In genomic region chr3:107833872-107834341, GRCm38 (mm10) we compare ENCODE assay signal across 12 mouse cellular contexts. TPM values are rescaled to one million over a fixed set of nuclear protein-coding genes. Genes with fewer than 3 reads are reported as not detected.
DNase-seq lines count a peak whose midpoint lies in the region; ATAC-seq and TF ChIP-seq lines count a peak whose summit lies in the region.
"Had no signal": no experiment of that assay in that cellular context is flagged by ENCODE, and none has a peak within 500 bp of the region (broad histone marks: within the 10 kb centered on the region; RNA-seq: fewer than 3 reads in every experiment).

No protein-coding gene starts in this region.

- no peak for TF ChIP-seq CTCF in gastrocnemius, adult 2 months (IDR thresholded peaks at IDR 0.05)
- TF ChIP-seq CTCF in midbrain, postnatal 0 days (IDR thresholded peaks at IDR 0.05): no peak

- ATAC-seq in embryonic facial prominence, embryonic 12.5 days (ENCODE audit: insufficient number of reproducible peaks, insufficient read depth, low FRiP score, low TSS enrichment): 0 out of 2 replicates have a peak, but pooled peaks have one; percentile 37
- peak; percentile 67; the same call in 1 of the 2 replicates for ATAC-seq in hindbrain, embryonic 15.5 days (ENCODE audit: low FRiP score, low read depth)
- ATAC-seq in midbrain, postnatal 0 days (ENCODE audit: low FRiP score): no peak
- no peak for ATAC-seq in monocyte, adult 5-6 weeks (replicated peaks; ENCODE audit: insufficient number of reproducible peaks, low FRiP score, low TSS enrichment, poor library complexity, severe bottlenecking)

- no peaks in the 10 kb centered on the region for H3K4me1 ChIP-seq in embryonic facial prominence, embryonic 12.5 days
- peaks cover 22% of the 10 kb centered on the region for H3K4me1 ChIP-seq in hindbrain, embryonic 15.5 days (replicated peaks)
- no peaks in the 10 kb centered on the region for H3K4me1 ChIP-seq in midbrain, postnatal 0 days (ENCODE audit: insufficient read depth, low read length)

- intact Hi-C loops in gastrocnemius, adult 2 months (cut with DNase I): no loop called here

- no peak overlapping the region for H3K9ac ChIP-seq in embryonic facial prominence, embryonic 12.5 days
- no peak overlapping the region for H3K9ac ChIP-seq in hindbrain, embryonic 15.5 days
- H3K9ac ChIP-seq in midbrain, postnatal 0 days (replicated peaks; ENCODE audit: low read length, poor library complexity, severe bottlenecking): no peak overlapping the region

- peak overlapping the region; percentile 83 for H3K27ac ChIP-seq in gastrocnemius, adult 2 months
- H3K27ac ChIP-seq in embryonic facial prominence, embryonic 12.5 days: no peak overlapping the region
- 0 out of 2 replicates have a peak overlapping the region, but pooled peaks have one; percentile 17 for H3K27ac ChIP-seq in hindbrain, embryonic 15.5 days (replicated peaks)
- no peak overlapping the region for H3K27ac ChIP-seq in midbrain, postnatal 0 days (ENCODE audit: low read depth, low read length)
- H3K27ac ChIP-seq: kidney, postnatal 0 days had no signal

- no peaks in the 10 kb centered on the region for H3K9me3 ChIP-seq in embryonic facial prominence, embryonic 12.5 days
- H3K9me3 ChIP-seq in hindbrain, embryonic 15.5 days: no peaks in the 10 kb centered on the region
- H3K9me3 ChIP-seq in midbrain, postnatal 0 days (ENCODE audit: low read length): no peaks in the 10 kb centered on the region

- no peak for DNase-seq in gastrocnemius, adult 2 months
- no peak for DNase-seq in gastrocnemius, postnatal 25 days
- DNase-seq in midbrain, postnatal 0 days (ENCODE audit: low spot score): peak; percentile 69
- DNase-seq in ovary, postnatal 14 days (ENCODE audit: low spot score): no peak
- no peak for DNase-seq in adrenal gland, adult 8-10 months
- DNase-seq: cerebellum, adult 18-20 months; heart, postnatal 10 days; right cerebral cortex, adult 18-20 months had no signal

- H3K27me3 ChIP-seq in embryonic facial prominence, embryonic 12.5 days: no peaks in the 10 kb centered on the region
- H3K27me3 ChIP-seq in hindbrain, embryonic 15.5 days: no peaks in the 10 kb centered on the region
- no peaks in the 10 kb centered on the region for H3K27me3 ChIP-seq in midbrain, postnatal 0 days (ENCODE audit: insufficient read depth, low read length)

- no peaks in the 10 kb centered on the region for H3K36me3 ChIP-seq in embryonic facial prominence, embryonic 12.5 days
- H3K36me3 ChIP-seq in hindbrain, embryonic 15.5 days: no peaks in the 10 kb centered on the region
- no peaks in the 10 kb centered on the region for H3K36me3 ChIP-seq in midbrain, postnatal 0 days (ENCODE audit: insufficient read depth, low read length)

- H3K4me3 ChIP-seq in gastrocnemius, adult 2 months: no peak overlapping the region
- no peak overlapping the region for H3K4me3 ChIP-seq in embryonic facial prominence, embryonic 12.5 days
- no peak overlapping the region for H3K4me3 ChIP-seq in hindbrain, embryonic 15.5 days
- no peak overlapping the region for H3K4me3 ChIP-seq in midbrain, postnatal 0 days (ENCODE audit: low read depth, low read length)

- H3K4me2 ChIP-seq in embryonic facial prominence, embryonic 12.5 days (replicated peaks): no peak overlapping the region
- no peak overlapping the region for H3K4me2 ChIP-seq in hindbrain, embryonic 15.5 days
- H3K4me2 ChIP-seq in midbrain, postnatal 0 days (ENCODE audit: low read depth, low read length, poor library complexity, severe bottlenecking): no peak overlapping the region

- 28% methylated on average over 4 of the region's 4 CpGs for WGBS in embryonic facial prominence, embryonic 12.5 days
- 19% methylated on average over 4 of the region's 4 CpGs for WGBS in hindbrain, embryonic 15.5 days
- WGBS in midbrain, postnatal 0 days: 12% methylated on average over 4 of the region's 4 CpGs

RNA-seq across cellular contexts. Expression of gene Eps8l3, which starts 43.1 kb away (rescaled TPM):
- total RNA-seq in gastrocnemius, adult 2 months (2021): not detected
- not detected for total RNA-seq in gastrocnemius, postnatal 25 days (2021)
- not detected in 2 replicates for polyA plus RNA-seq in embryonic facial prominence, embryonic 12.5 days (2016; fragmentation: Nextera tagmentation; extraction: Ambion mirVana)
- 0.13 TPM in 1 of 2 replicates, not detected in the other for polyA plus RNA-seq in hindbrain, embryonic 15.5 days (2015; fragmentation: Nextera tagmentation; extraction: Ambion mirVana)
- total RNA-seq in midbrain, postnatal 0 days (2014; rRNA removed): not detected in 2 replicates
- not detected in 2 replicates for polyA plus RNA-seq in midbrain, postnatal 0 days (2015; fragmentation: Nextera tagmentation; extraction: Ambion mirVana)
- total RNA-seq in monocyte, adult 5-6 weeks (2017): not detected in 3 replicates
- not detected for total RNA-seq in adrenal gland, adult 8-10 months (2022)
- total RNA-seq: heart, postnatal 10 days had no signal

Comparison
In these comparisons a context has a peak if more than half of its experiments do, and no peak if none do; other contexts are left out.
1. H3K27ac ChIP-seq: peak in gastrocnemius, adult 2 months (single experiment) and hindbrain, embryonic 15.5 days (single experiment); none in embryonic facial prominence, embryonic 12.5 days (single experiment) and midbrain, postnatal 0 days (single experiment).
2. ATAC-seq: peak in embryonic facial prominence, embryonic 12.5 days (single experiment) and hindbrain, embryonic 15.5 days (single experiment); none in midbrain, postnatal 0 days (single experiment) and monocyte, adult 5-6 weeks (single experiment).